Mouse (Mus musculus) liver, postnatal 0 days (tissue): Measurements from ENCODE around the gene Cadm4.

ENCODE experiments used
- CTCF ChIP-seq: sonication (generic); IDR thresholded peaks from 2 replicates; pipeline ENCODE4 v1.5.1; 2016; ENCODE audit warnings: antibody characterized with exemption, low read depth
- EP300 ChIP-seq: IDR thresholded peaks from 2 replicates; pipeline ENCODE4 v1.6.1; 2016; ENCODE audit warnings: antibody characterized with exemption, low read depth, mild to moderate bottlenecking

- no peak for TF ChIP-seq CTCF
- TF ChIP-seq EP300: no peak
These were observed 46.5 kb upstream of the Cadm4 start for GRCm38 (mm10) chr7:24435305-24435704.
